Mouse (Mus musculus) hematopoietic stem cell, adult 5-6 weeks (primary cell): ENCODE measurements around the gene Terb2. TPM values are rescaled to one million over a fixed set of nuclear protein-coding genes. Genes with fewer than 3 reads are reported as not detected.
A peak's percentile ranks its signal among the peaks of the same experiment; 100 is the strongest.

ENCODE experiments used
- ATAC-seq, 2 experiments: fragments of 125-278 bp in 1 of 2; replicated peaks in 1 of 2; 2 replicates each; pipeline ENCODE4 v1.8.0; 2016 to 2017; ENCODE audit warnings: inconsistent platforms in 2 of 2, mild to moderate bottlenecking in 2 of 2, moderate number of reproducible peaks in 2 of 2, low read depth in 1 of 2, moderate TSS enrichment in 1 of 2; ENCODE audit not compliant: low FRiP score in 2 of 2, poor library complexity in 2 of 2, severe bottlenecking in 2 of 2, insufficient read depth in 1 of 2, low TSS enrichment in 1 of 2
- total RNA-seq: library from RNA; stranded (forward); fragments of 172-1452, 232-1000 nt; gene quantifications from 2 replicates; pipeline ENCODE4 v1.2.3, GENCODE M21; 2017

Gene Terb2
- total RNA-seq, result not detected in 2 replicates

- no peak for ATAC-seq
These were observed at the start of gene Terb2, which contains the start of gene Patl2 for GRCm38 (mm10) chr2:122186106-122186505. Gene Terb2 (plus strand): TSS chr2:122186272. Gene Patl2 (minus strand): TSS chr2:122186189.

GRCm38 (mm10) chr2:122137839-122138465, 48.1 kb upstream of the Terb2 start:
- ATAC-seq, result peak; percentile 56 to 64; a peak in 3 of 4 replicates

- no peak for ATAC-seq
These were observed 45.3 kb upstream of the Terb2 start for GRCm38 (mm10) chr2:122140815-122141214.

- no peak for ATAC-seq
These were observed 44.6 kb upstream of the Terb2 start for GRCm38 (mm10) chr2:122141332-122141967.

- no peak for ATAC-seq
These were observed 43.0 kb upstream of the Terb2 start for GRCm38 (mm10) chr2:122143111-122143510.

- ATAC-seq, result no peak
These were observed 40.3 kb upstream of the Terb2 start for GRCm38 (mm10) chr2:122145756-122146155.

GRCm38 (mm10) chr2:122146687-122147086, 39.4 kb upstream of the Terb2 start:
- ATAC-seq, result peak; percentile 13 to 22; a peak in 2 of 4 replicates

GRCm38 (mm10) chr2:122147508-122148241, 38.4 kb upstream of the Terb2 start, which contains the start of gene B2m:
Gene B2m (plus strand): TSS chr2:122147686.
- peak; percentile 83 to 91 for ATAC-seq

- peak; percentile 17 to 33; a peak in 3 of 4 replicates for ATAC-seq
These were observed 37.7 kb upstream of the Terb2 start for GRCm38 (mm10) chr2:122148242-122148917.

- no peak for ATAC-seq
These were observed 36.8 kb upstream of the Terb2 start for GRCm38 (mm10) chr2:122149316-122149715.

- ATAC-seq, result no peak
These were observed 36.4 kb upstream of the Terb2 start for GRCm38 (mm10) chr2:122149716-122150115.

- no peak for ATAC-seq
These were observed 34.9 kb upstream of the Terb2 start for GRCm38 (mm10) chr2:122151221-122151620.

GRCm38 (mm10) chr2:122152850-122153249, 33.2 kb upstream of the Terb2 start:
- ATAC-seq, result no peak

GRCm38 (mm10) chr2:122153681-122154365, 32.2 kb upstream of the Terb2 start:
- no peak for ATAC-seq

- no peak for ATAC-seq
These were observed 31.6 kb upstream of the Terb2 start for GRCm38 (mm10) chr2:122154479-122154878.

GRCm38 (mm10) chr2:122155292-122155691, 30.8 kb upstream of the Terb2 start:
- ATAC-seq, result no peak

- peak; percentile 56 to 65; a peak in 2 of 4 replicates for ATAC-seq
These were observed 29.9 kb upstream of the Terb2 start for GRCm38 (mm10) chr2:122156051-122156700.
